Mouse (Mus musculus): ENCODE results near the gene Sema4d.
A peak's percentile ranks its signal among the peaks of the same experiment; 100 is the strongest.
"Not testable (repeated sequence)": the region's sequence is repeated elsewhere in the genome, so short reads cannot be mapped to it uniquely, and the experiment has no call there.

The Sema4d gene

DNA sequence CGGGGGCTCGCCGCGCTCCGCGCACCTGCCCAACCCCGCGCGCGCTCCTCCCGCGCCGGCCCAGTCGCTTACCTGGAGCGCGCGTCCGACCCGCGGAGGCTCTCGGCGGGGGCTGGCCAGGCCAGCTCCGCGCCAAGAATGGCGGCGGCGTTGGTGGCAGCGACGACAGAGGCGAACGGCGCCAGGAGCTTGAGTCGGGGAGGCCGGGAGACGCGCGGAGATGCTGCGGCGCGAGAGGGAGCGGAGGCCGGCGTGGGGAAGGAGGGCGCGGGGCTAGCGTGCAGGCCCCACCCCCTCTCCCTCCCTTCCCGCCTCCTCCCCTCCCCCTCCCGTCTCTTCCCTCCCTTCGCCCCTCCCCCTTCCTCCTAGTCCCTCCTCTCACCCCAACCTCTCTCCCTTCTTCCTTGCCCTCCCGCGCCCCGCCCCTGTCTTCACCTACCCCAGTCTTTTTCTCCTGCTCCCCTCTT, at the start of gene Sema4d:
Sema4d (minus strand) TSS at position 323 of the 467 bp plus-strand sequence.
- peak; percentile 65 for DNase-seq (ENCODE audit: low spot score)

DNA sequence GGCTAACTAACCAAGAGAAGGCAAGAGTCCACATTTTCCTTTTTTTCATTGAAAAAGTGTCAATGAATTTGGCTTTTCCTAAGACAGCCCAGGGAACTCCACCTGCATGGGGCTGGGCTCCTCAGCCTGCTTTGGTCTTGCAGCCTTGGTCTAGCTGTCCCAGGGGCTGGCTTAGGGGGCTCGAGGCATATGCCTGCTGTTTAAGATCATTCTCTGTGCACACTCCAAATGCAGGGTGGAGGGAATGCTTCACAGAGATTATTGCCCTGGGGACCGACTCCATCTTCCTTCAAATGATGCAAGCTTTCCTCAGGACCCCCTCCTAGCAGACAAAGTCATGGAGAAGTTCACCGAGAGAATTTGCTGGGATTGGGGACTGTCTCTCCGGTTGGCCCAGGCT, 49.8 kb upstream of the Sema4d start:
- no peak for DNase-seq (ENCODE audit: low spot score)

DNA sequence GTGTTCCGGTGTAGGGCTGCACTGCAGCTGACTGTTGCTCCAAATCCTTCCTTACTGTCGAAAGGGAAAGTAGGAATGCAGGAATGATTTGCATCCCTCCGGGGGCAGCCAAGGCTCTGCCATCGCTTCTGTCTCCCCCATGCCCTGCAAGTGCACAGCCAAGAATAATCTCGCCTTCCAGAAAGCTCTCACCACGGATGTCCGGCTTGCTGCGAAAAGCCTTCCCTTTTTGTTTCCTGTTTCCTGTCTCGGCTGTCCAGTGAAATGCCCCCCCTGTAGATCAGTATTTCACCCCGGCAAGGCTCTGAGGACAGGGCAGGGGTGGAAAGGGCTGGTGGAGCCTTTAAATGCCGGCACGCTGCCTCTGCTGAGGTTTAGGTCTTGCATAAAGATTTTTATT, 49.2 kb upstream of the Sema4d start:
- no peak for DNase-seq (ENCODE audit: low spot score)

DNA sequence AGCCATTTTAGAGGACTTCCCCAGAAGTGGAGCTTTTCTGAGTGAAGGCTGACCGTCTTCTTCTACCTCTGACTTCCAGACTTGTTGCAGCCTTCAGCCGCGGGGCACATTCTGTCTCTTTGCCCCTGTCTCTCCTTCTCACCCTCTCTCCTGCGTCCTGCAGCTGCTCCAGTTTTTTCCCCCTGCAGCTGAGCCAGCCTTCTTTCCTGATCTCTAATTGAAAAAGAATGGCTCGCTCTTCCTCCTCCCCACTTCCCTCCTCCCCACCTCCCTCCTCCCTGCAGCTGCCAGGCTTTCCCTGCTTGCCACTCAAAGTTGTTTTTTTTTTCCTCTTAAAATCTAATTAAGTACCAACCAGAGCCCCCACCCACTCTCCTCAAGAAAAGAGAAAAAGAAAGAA, 48.6 kb upstream of the Sema4d start:
- no peak for DNase-seq (ENCODE audit: low spot score)

DNA sequence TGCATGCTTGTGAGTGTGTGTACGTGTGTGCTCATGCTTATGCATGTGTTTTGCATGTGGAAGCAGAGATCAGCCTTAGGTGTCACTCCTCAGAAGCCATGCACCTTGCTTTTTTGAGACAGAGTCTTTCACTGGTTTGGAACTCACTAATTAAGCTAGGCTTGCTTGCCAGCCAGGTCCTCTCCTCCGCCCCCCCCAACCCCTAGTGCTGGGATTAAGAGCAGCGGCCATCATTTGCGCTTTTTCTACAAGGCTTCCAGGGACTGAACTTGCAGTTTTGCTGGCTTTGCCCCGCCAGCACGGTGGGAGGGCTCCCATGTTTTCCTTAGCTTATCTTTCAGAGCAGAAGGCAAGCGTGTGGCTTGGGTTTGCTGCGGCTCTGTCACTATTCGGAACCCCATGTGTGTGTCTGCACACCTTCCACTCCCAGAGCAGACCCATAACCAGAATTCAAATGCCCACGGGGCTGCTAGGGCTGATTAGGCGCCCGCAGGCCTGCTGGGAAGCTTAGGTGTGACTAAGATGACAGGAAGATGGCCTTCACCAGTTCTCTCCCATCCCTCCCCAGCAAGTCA, 48.1 kb upstream of the Sema4d start:
- no peak for DNase-seq (ENCODE audit: low spot score)

DNA sequence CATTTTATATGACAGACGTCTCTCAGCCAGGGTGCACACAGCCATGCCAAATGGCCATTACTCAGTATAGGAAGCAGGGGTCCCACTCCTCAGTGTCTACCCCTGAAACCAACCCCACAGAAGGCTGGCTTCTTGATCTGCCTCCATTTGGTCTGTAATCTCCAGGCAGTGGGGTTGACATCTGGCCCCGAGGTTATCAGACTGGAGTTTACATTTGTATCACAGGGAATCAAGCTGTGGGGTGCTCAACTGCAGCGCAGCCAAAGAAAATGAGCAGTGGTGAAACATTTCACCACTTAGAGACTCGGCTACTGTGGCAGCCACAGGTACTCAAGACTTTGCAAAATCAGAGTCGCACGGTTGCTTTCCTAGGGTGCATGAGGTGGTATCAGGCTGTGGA, 47.2 kb upstream of the Sema4d start:
- DNase-seq (ENCODE audit: low spot score), result no peak

DNA sequence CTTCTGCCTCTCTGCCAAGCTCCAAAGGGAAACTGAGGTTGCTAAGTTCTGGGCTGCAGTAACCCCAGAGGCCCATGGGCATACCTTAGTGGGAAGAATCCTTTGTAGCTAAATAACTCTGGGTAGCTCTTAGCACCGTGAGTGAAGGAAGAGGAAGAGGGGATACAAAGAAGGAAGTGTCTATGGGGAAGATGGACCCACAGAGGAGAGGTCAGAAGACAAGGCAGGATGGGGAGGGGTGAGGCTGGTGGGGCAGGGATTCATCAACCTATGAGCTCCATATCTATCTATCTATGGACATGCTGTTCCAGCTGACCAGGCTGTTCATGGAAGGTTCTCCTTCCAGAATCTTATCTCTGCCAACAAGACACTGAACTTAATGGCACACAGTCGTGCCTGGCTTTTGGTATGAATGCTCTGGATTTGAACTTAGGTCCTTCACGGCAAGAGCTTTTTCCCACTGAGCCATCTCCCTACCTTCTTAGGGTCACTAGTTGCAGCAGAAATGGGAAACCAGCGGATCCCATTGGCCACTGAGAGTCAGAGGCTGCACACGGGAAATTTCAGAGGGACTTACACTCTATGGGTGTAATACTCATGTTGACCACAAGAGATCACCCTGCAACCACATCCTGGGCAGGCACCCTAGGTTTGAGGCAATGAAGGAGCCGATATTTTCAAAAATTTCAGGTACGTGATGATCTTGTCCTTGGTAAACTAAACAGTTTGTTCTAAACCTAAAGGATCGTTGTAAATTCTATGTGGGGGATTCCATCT, 45.9 kb upstream of the Sema4d start:
- peak; percentile 36 for DNase-seq (ENCODE audit: low spot score)

DNA sequence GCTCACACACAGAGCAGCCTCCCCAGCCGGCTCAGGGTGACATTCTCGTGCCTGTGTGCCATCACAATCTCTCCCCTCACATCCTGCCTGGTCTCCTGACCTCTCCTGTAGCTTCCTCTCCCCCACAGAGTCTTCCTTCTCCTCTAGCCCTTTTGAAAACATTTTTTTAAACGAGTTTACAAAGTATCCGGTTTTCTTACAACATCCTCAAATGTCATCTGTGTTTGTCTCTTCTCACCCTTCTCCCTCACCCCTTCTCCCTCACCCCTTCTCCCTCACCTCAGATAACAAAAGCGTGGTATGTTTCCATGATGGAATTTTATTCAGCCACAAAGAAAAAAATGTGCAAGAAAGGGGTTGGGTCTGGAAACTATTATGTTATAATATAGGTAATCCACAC, 43.9 kb upstream of the Sema4d start:
- no peak for DNase-seq (ENCODE audit: low spot score)

DNA sequence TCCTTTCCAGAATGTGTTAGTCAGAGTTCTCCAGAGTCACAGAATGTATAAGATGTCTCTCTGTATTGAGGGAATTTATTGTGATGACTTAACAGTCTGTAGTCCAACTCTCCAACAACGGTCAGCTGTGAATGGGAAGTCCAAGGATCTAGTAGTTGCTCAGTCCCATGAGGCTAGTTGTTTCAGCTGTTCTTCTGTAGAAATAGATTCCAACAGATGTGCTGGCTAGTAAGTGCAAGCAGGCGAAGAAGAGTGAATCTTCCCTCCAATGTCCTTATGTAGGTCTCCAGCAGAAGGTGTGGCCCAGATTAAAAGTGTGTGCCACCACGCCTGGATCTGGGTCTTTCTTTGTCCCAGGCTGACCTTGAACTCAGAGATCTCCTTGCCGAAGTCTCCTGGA, 41.7 kb upstream of the Sema4d start:
- DNase-seq (ENCODE audit: low spot score), result not testable (repeated sequence)

DNA sequence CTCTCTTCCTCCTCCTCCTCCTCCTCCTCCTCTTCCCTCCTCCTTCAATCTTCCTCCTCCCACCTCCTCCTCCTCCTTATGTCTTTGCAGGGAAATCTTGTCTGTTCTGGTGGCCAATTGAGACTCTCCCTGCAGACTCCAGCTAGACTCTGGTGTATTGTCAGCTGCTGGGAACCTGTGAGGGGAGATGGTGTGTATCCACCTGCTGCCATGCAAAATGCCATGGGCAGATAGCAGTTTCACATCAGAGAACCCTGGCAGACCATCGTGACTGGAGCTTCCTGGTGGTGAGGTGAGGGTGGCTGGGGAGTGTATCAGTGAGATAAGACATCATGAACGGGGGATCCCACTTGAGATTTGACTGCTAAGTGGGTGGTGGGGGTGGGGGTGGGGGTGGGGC, 41.0 kb upstream of the Sema4d start:
- no peak for DNase-seq (ENCODE audit: low spot score)

DNA sequence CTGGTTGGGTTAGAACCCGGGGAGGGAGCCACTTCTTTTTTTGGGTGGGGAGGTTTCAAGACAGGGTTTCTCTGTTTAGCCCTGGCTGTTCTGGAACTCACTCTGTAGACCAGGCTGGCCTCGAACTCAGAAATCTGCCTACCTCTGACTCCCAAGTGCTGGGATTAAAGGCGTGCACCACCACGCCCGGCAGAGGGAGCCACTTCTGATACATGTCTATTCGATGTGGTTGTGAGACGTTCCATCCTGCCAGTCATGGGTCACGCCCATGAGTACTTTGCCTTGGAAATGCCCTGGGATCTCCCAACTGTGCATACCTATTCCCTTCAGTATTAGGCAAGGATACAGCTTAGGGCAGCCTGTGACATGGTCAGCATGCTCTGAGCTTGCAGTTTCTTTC, 40.5 kb upstream of the Sema4d start:
- DNase-seq (ENCODE audit: low spot score), result not testable (repeated sequence)

DNA sequence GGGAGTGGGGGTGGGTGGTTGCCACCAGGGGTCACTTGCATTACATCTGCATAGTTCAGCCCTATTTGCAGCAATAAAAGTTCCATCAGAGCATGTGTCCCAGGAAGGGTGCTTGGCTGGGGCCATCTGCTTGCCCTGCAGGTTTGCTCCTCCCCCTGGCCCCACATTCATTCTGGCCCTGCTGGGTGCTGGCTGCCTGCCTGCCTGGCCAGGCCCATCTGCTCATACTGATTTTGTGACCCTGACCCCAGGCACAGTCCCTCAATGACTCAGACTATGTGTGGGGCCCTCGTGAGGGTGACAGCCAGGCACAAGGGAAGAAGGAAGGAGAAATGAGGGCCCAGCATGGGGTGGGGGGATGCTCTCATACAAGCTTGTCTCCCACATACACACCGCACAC, 40.1 kb upstream of the Sema4d start:
- no peak for DNase-seq (ENCODE audit: low spot score)

DNA sequence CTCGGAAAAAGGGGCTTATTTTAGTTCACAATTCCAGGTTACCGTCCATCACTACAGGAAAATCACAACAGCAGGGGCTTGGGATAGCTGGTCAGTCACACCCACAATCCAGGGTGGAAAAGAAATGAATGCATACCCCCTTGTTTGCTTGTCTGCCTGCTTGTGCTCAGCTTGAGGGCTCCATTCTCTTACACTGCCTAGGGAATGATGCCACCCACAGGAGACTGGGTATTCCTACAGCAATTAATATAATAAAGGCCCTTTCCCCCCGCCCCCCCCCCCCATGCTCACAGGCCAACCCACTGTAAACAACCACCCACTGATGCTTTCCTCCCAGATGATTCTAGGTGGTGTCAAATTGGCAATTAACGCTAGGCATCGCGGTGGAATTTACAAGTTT, 38.9 kb upstream of the Sema4d start:
- DNase-seq (ENCODE audit: low spot score), result no peak

DNA sequence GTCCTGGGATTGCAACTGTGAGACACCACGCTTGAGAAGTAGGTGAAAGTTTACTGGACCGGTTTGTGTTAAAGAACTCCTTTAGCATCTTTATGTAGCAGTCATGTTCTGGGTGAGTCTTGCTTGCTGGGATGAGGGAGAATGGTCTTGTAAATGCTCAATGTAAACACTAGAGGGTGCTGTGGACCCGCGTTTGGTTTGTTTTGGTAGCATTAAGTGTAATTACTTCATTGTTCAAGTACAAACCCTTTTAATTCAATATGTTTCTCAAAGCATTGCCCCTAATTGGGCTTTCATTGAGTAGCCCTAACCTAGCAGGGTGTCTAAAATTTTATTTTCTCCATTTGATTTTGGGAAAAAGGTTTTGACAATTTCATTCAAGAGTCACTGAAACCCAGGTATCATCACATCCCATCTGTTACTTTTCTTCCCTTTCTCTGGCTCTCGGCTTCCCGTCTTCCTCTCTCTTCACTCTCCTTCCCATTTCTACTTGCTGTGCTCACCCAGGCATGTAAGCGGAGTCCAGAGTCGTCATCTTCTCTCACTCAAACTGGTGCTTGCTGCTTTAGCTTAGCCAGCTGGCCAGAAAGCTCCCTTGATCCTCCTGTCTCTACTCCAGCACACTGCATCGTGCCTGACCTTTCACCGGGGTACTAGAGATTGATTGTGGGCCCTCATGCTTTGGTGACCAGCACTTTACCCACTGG, 37.4 kb upstream of the Sema4d start:
- peak; percentile 21 for DNase-seq (ENCODE audit: low spot score)

DNA sequence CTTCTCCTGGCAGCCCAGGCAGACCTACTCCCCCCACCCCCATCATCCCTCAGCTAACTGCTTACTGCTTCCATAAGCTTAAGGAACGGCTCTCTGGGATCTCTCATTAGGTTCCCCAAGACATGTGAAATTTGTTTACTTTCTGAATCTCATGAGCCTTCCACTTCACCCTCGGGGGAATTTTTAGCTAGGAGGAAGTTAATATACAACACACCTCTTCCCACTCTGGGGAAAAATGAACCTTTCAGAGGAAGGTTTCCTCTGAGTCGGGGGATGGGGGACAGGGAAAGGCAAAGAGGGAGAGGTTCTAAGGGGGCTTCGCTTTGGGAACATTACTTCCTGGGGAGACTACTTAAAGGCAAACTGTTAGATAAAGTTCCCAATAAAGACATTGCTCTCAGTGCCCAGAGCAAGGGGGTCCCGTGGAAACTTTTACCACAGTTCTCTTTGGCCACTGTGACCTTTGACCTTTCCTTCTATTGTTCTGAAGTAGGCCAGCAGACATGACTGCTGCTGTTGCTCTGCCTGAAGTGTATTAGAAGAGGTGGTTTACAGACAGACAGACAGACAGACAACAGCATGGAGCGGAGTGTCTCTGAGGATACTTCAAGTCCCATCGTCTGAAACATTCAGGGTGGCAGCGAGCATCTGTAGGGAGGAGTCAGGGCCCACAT, 30.4 kb upstream of the Sema4d start:
- DNase-seq (ENCODE audit: low spot score), result no peak

DNA sequence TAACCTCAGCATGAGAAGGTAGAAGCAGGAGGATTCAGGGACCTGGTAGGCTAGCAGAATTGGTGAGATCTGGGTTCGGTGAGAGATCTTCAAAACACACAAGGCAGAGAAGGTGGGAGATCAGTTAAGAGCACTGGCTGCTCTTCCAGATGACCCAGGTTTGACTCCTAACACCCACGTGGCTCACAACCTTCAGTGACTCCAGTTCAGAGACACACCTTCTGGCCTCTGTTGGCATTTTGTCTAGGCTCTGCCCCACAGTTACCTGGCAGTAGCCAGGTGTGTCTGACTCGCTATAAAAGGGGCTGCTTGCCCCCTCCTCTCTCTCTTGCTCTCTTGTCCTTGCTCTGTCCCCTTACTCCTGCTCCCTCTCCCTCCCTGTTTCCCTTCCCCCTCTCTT, 28.4 kb upstream of the Sema4d start:
- no peak for DNase-seq (ENCODE audit: low spot score)

DNA sequence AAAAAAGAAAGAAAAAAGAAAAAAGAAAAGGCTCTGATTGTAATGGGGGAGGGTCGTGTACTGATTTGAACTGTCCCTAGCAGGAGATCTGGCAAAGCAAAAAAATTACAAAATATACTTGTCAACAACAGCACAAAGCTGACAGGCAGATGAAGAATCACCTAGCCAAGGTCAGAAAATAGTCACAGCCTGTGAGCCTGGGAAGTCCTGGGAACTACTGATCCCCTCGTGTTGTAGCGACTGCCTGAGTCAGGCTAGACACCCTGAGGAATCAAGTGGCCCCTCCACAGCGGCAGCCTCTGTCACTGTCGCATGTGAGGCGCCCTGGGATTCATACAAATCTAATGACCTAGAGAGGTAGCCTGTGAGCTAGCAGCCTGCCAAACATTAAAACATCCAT, 25.8 kb upstream of the Sema4d start:
- DNase-seq (ENCODE audit: low spot score), result no peak

DNA sequence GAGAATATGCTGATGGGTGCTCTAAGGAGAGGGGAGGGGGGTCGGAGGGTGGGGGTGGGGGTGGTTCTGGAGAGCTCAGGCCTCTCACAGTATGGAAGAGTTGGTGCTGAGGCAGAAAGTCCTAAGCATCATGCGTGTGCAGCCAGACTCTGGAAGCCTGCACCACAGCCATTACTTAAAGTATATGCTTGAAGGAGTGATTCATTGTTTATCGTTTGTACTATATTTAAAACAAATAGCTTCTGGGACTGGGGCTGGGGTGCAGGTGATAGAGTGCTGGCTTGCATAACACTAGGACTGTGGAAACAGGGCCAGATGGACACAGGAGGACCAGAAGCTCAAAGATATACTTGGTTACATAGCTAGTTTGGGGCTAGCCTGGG, 25.4 kb upstream of the Sema4d start:
- no peak for DNase-seq (ENCODE audit: low spot score)

DNA sequence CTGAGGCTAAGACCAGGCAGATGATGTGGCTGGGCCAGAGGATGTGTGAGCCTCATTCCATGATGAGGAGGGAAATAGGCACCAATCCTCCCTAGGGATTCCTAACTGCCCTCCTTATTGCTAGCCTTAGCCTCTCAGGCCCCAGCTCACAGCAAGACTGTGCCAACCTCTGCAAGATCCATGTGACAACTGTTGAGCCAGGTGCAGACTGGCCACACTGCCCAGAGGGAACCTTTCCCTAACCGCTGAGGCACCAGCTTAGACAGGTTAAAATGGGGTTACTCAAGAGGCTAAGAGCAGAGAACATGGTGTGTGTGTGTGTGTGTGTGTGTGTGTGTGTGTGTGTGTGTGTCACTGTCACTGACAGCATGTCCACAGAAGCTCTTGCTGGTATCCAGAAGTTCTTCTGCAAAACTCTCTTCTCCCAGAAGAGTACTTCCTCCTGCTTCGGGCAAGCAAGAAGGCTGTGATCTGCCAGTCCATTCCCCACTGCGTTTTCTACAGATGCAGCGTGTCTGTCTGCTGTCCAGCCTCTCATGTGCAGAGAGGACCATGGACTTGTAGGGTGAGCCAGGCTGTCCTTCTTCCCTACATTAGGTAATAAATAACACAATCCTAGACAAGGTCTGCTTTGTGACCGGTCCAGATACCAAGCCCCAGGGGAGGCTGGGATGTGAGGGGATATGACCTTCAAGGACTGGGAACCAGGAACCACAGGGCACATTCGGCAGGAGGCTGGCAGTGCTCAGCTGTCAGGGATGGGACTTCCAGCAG, 24.8 kb upstream of the Sema4d start:
- DNase-seq (ENCODE audit: low spot score), result no peak

DNA sequence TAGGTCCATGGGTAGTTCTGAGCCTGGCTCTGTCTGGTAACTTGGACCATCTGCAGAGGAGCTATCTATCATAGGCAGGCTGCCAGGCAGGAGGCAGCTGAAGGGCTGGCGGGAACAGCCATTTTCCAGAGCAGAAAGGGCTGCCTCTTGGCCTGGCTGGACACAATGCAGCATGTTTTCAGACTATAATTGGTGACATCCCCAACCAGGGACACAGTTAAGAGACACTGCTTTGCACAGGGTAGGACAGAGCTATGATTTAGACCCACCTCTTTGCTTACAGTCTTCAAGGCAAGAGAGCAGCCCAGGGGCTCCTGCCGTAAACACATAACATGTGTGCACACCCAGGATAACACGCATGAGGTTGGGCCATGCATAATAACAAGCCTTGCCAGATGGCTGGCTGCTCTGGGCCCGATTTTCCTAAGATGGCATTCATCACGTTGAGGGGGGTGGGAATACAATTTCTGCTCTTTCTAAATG, 23.1 kb upstream of the Sema4d start:
- DNase-seq (ENCODE audit: low spot score), result no peak

DNA sequence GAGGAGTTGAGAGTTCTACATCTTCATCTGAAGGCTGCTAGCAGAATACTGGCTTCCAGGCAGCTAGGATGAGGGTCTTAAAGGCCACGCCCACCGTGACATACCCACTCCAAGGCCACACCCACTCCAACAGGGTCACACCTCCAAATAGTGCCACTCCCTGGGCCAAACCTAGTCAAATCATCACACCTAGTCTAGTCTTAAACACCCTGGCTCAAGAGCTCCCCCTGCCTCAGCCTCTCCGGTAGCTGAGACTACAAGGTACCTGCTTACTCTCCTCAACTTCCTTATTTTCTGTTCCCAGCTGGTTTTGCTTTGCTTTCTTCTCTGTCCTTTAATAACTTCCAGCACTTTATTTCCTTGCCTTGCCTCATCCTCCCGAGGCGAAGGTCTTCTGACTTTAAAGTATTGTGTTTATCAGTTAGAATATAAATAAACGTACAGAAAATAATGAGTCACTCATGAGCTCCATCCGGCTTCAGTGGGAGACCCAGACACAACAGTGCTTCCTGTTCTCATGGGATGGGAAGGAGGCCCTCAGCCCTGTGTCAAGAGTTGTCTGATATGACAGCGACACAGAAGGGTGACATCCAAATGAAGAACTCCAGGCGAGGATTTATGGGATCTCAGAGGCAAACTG, 22.4 kb upstream of the Sema4d start:
- DNase-seq (ENCODE audit: low spot score), result no peak
